ENCODE assay signal across 16 mouse cellular contexts in genomic region chr1:168272091-168272490, GRCm38 (mm10).
"Had no signal": no experiment of that assay in that cellular context is flagged by ENCODE, and none has a peak within 500 bp of the region (broad histone marks: within the 10 kb centered on the region; RNA-seq: fewer than 3 reads in every experiment).

No protein-coding gene starts in this region.

- H3K9ac ChIP-seq: kidney, embryonic 15.5 days; limb, embryonic 12.5 days; liver, embryonic 15.5 days; midbrain, embryonic 12.5 days; neural tube, embryonic 13.5 days; stomach, embryonic 15.5 days had no signal

- H3K27me3 ChIP-seq: kidney, embryonic 15.5 days; limb, embryonic 12.5 days; liver, embryonic 15.5 days; midbrain, embryonic 12.5 days; neural tube, embryonic 13.5 days; stomach, embryonic 15.5 days had no signal

- DNase-seq: kidney, adult 2 months; kidney, postnatal 14 days; layer of hippocampus, adult 9-11 months; liver; lung, adult 2 months; lung, postnatal 10 days; lung, postnatal 4 days; retina, postnatal 1 day; thymus, postnatal 4 days had no signal

- H3K4me1 ChIP-seq: liver, embryonic 15.5 days had no signal

- ATAC-seq: midbrain, embryonic 16.5 days had no signal

- H3K27ac ChIP-seq: kidney, embryonic 15.5 days; limb, embryonic 12.5 days; liver, embryonic 15.5 days; midbrain, embryonic 12.5 days; neural tube, embryonic 13.5 days; stomach, embryonic 15.5 days had no signal

- H3K36me3 ChIP-seq: kidney, embryonic 15.5 days; limb, embryonic 12.5 days; liver, embryonic 15.5 days; midbrain, embryonic 12.5 days; neural tube, embryonic 13.5 days; stomach, embryonic 15.5 days had no signal

- H3K4me2 ChIP-seq: kidney, embryonic 15.5 days; limb, embryonic 12.5 days; liver, embryonic 15.5 days; midbrain, embryonic 12.5 days; neural tube, embryonic 13.5 days; stomach, embryonic 15.5 days had no signal

- H3K4me3 ChIP-seq: kidney, embryonic 15.5 days; limb, embryonic 12.5 days; liver, embryonic 15.5 days; midbrain, embryonic 12.5 days; neural tube, embryonic 13.5 days; stomach, embryonic 15.5 days had no signal

- H3K9me3 ChIP-seq: kidney, embryonic 15.5 days; limb, embryonic 12.5 days; liver, embryonic 15.5 days; midbrain, embryonic 12.5 days; neural tube, embryonic 13.5 days; stomach, embryonic 15.5 days had no signal
